Mouse (Mus musculus) embryonic facial prominence, embryonic 14.5 days (tissue): ENCODE measurements around the gene Elk4. TPM values are rescaled to one million over a fixed set of nuclear protein-coding genes. Genes with fewer than 3 reads are reported as not detected.

Experiments
- ATAC-seq: fragments of 200-750 bp; cut with Nextera tagmentation; 2 replicates; pipeline ENCODE4 v1.8.0; 2017; ENCODE audit warnings: low read depth, moderate number of reproducible peaks, moderate TSS enrichment
- DNase-seq: peaks from one replicate; pipeline ENCODE4 v3.0.0-alpha.2; 2015; ENCODE audit warnings: low spot score
- H3K27ac ChIP-seq: fragments of 300-500 bp; sonication (generic); replicated peaks from 2 replicates; pipeline ENCODE4 v1.5.1; 2014; ENCODE audit warnings: low read depth, mild to moderate bottlenecking, low read length, moderate library complexity
- H3K27me3 ChIP-seq: fragments of 300-500 bp; sonication (generic); replicated peaks from 2 replicates; pipeline ENCODE4 v1.6.1; 2014; ENCODE audit warnings: low read length; ENCODE audit not compliant: control insufficient read depth, insufficient read depth
- H3K36me3 ChIP-seq: fragments of 300-500 bp; sonication (generic); 2 replicates; pipeline ENCODE4 v1.6.1; 2014; ENCODE audit warnings: low read length, mixed read lengths; ENCODE audit not compliant: control insufficient read depth, insufficient read depth
- H3K4me1 ChIP-seq: fragments of 300-500 bp; sonication (generic); 2 replicates; pipeline ENCODE4 v1.6.1; 2014; ENCODE audit warnings: antibody characterized with exemption, low read length; ENCODE audit not compliant: control insufficient read depth, insufficient read depth
- H3K4me2 ChIP-seq: fragments of 300-500 bp; sonication (generic); 2 replicates; pipeline ENCODE4 v1.6.1; 2014; ENCODE audit warnings: low read depth, mild to moderate bottlenecking, low read length, moderate library complexity, mixed read lengths
- H3K4me3 ChIP-seq: fragments of 300-500 bp; sonication (generic); 2 replicates; pipeline ENCODE4 v1.5.1; 2014; ENCODE audit warnings: low read depth, mild to moderate bottlenecking, low read length
- H3K9ac ChIP-seq: fragments of 300-500 bp; sonication (generic); 2 replicates; pipeline ENCODE4 v1.6.1; 2014; ENCODE audit warnings: low read depth, mild to moderate bottlenecking, low read length, moderate library complexity, mixed read lengths
- H3K9me3 ChIP-seq: fragments of 300-500 bp; sonication (generic); 2 replicates; pipeline ENCODE4 v1.6.1; 2016; ENCODE audit warnings: low read length; ENCODE audit not compliant: control insufficient read depth
- WGBS: fragments of 180-500 bp; shearing (Covaris S2); extraction: QIAGEN DNeasy Blood & Tissue Kit; methylation state at CpG from one replicate; pipeline ENCODE4 v1.1.7; 2014; 5-methylcytosine and 5-hydroxymethylcytosine counted together
- polyA plus RNA-seq: library from polyadenylated mRNA; unstranded; fragments of >200 nt; fragmentation: Nextera tagmentation; extraction: Ambion mirVana; gene quantifications from 2 replicates; pipeline ENCODE4 v1.2.1, GENCODE M21; 2014

Gene Elk4
- polyA plus RNA-seq, 1 experiment from 2014 or later, result 39.0 TPM

- DNase-seq (no peak), ATAC-seq (no peak)
- Histone ChIP-seq H3K4me3 (no peak overlapping the region), H3K9ac (no peak overlapping the region), H3K9me3 (no peaks in the 10 kb centered on the region), H3K36me3 (no peaks in the 10 kb centered on the region), H3K27ac (no peak overlapping the region), H3K4me2 (no peak overlapping the region), H3K4me1 (peaks cover 8% of the 10 kb centered on the region; the same call in 1 of the 2 replicates), H3K27me3 (no peaks in the 10 kb centered on the region)
- 81% methylated on average over 3 of the region's 3 CpGs for WGBS
Measured at GRCm38 (mm10) chr1:132006046-132006445, 1.4 kb upstream of the Elk4 start.

- no peaks in the 10 kb centered on the region for H3K9me3 ChIP-seq
- H3K4me1 ChIP-seq, result peaks cover 8% of the 10 kb centered on the region; the same call in 1 of the 2 replicates
- H3K27ac ChIP-seq, result peak overlapping the region; percentile 99
- H3K36me3 ChIP-seq, result no peaks in the 10 kb centered on the region
- peak overlapping the region; percentile 98 for H3K9ac ChIP-seq
- H3K4me3 ChIP-seq, result peak overlapping the region; percentile 83
- H3K4me2 ChIP-seq, result peak overlapping the region; percentile 59
- DNase-seq (no peak), ATAC-seq (no peak)
- H3K27me3 ChIP-seq, result no peaks in the 10 kb centered on the region
- 32% methylated on average over 5 of the region's 5 CpGs for WGBS
Measured at GRCm38 (mm10) chr1:132006721-132007120, 686 bp upstream of the Elk4 start.

GRCm38 (mm10) chr1:132007828-132008827 lies 721 bp downstream of the Elk4 start:
- peak; percentile 91 for ATAC-seq
- H3K9ac ChIP-seq, result peak overlapping the region; percentile 98
- H3K9me3 ChIP-seq, result no peaks in the 10 kb centered on the region
- H3K4me3 ChIP-seq, result peak overlapping the region; percentile 83
- WGBS, result under 1% methylated on average over 34 of the region's 72 CpGs
- no peaks in the 10 kb centered on the region for H3K36me3 ChIP-seq
- peak; percentile 94 for DNase-seq
- H3K4me1 ChIP-seq, result peaks cover 8% of the 10 kb centered on the region; the same call in 1 of the 2 replicates
- peak overlapping the region; percentile 59 for H3K4me2 ChIP-seq
- no peaks in the 10 kb centered on the region for H3K27me3 ChIP-seq
- peak overlapping the region; percentile 99 for H3K27ac ChIP-seq

- Histone ChIP-seq H3K4me2 (peak overlapping the region; percentile 59), H3K9me3 (no peaks in the 10 kb centered on the region), H3K4me3 (peak overlapping the region; percentile 83), H3K9ac (peak overlapping the region; percentile 98), H3K4me1 (peaks cover 8% of the 10 kb centered on the region; the same call in 1 of the 2 replicates), H3K36me3 (no peaks in the 10 kb centered on the region), H3K27ac (peak overlapping the region; percentile 99; the same call in 1 of the 2 replicates), H3K27me3 (no peaks in the 10 kb centered on the region)
- ATAC-seq, result no peak
- WGBS, result 34% methylated on average over 8 of the region's 8 CpGs
- DNase-seq, result no peak
Measured at GRCm38 (mm10) chr1:132008881-132009644, 1.7 kb downstream of the Elk4 start.

- WGBS, result 81% methylated on average over 17 of the region's 17 CpGs
- H3K27ac ChIP-seq, result no peak overlapping the region
Measured at GRCm38 (mm10) chr1:132010632-132011501, 3.5 kb downstream of the Elk4 start.

GRCm38 (mm10) chr1:132011785-132012184 lies 4.4 kb downstream of the Elk4 start:
- Histone ChIP-seq H3K9me3 (no peaks in the 10 kb centered on the region), H3K27me3 (no peaks in the 10 kb centered on the region), H3K27ac (no peak overlapping the region), H3K9ac (no peak overlapping the region), H3K4me1 (peaks cover 5% of the 10 kb centered on the region; the same call in 1 of the 2 replicates), H3K4me3 (no peak overlapping the region), H3K4me2 (no peak overlapping the region), H3K36me3 (peaks cover 20% of the 10 kb centered on the region)
- 72% methylated on average over 2 of the region's 2 CpGs for WGBS
- no peak for ATAC-seq
- DNase-seq, result no peak

More at GRCm38 (mm10) chr1:132010632-132011501, 3.5 kb downstream of the Elk4 start:
- Histone ChIP-seq H3K4me1 (peaks cover 8% of the 10 kb centered on the region; the same call in 1 of the 2 replicates), H3K9me3 (no peaks in the 10 kb centered on the region), H3K27me3 (no peaks in the 10 kb centered on the region), H3K4me2 (no peak overlapping the region), H3K4me3 (no peak overlapping the region), H3K9ac (no peak overlapping the region), H3K36me3 (peaks cover 18% of the 10 kb centered on the region)
- DNase-seq (peak; percentile 40), ATAC-seq (no peak)

- Histone ChIP-seq H3K27ac (no peak overlapping the region), H3K27me3 (no peaks in the 10 kb centered on the region), H3K4me2 (no peak overlapping the region), H3K4me3 (no peak overlapping the region), H3K9ac (no peak overlapping the region), H3K9me3 (no peaks in the 10 kb centered on the region), H3K4me1 (0 out of 2 replicates have a peak, but pooled peaks cover 3% of the 10 kb centered on the region), H3K36me3 (peaks cover 25% of the 10 kb centered on the region)
- WGBS, result 73% methylated on average over 8 of the region's 8 CpGs
- no peak for ATAC-seq
- DNase-seq, result no peak
Measured at GRCm38 (mm10) chr1:132012861-132013260, 5.5 kb downstream of the Elk4 start.

- no peak for DNase-seq
- no peak overlapping the region for H3K9ac ChIP-seq
- no peak overlapping the region for H3K27ac ChIP-seq
- no peak overlapping the region for H3K4me2 ChIP-seq
- H3K27me3 ChIP-seq, result no peaks in the 10 kb centered on the region
- no peak for ATAC-seq
- no peaks in the 10 kb centered on the region for H3K4me1 ChIP-seq
- no peaks in the 10 kb centered on the region for H3K9me3 ChIP-seq
- whole genome bisulfite sequencing, result 92% methylated on average over 1 of the region's 1 CpGs
- peaks cover 44% of the 10 kb centered on the region for H3K36me3 ChIP-seq
- no peak overlapping the region for H3K4me3 ChIP-seq
Measured at GRCm38 (mm10) chr1:132014800-132015199, 7.4 kb downstream of the Elk4 start.
